Mouse (Mus musculus): Measurements from ENCODE around the gene 1700037C18Rik. TPM values are rescaled to one million over a fixed set of nuclear protein-coding genes. Genes with fewer than 3 reads are reported as not detected.

Gene 1700037C18Rik
- total RNA-seq (2021), result 10 to 100 TPM in 1 of 2 experiments, 1 to 10 TPM in 1; 4.9 to 11.0 TPM

GRCm38 (mm10) chr16:3908537-3909111 lies at the start of gene 1700037C18Rik, which contains the start of gene Cluap1:
Gene 1700037C18Rik (minus strand): TSS chr16:3908689.
Gene Cluap1 (plus strand): TSS chr16:3908801.
- peak; percentile 96 to 97 for DNase-seq (ENCODE audit: low spot score in 2 of 2)
- intact Hi-C loops (cut with DNase I), result loop anchor here (2.0 kb wide), 2 partner anchors 24 to 94 kb away; partner anchors contain the start of genes Gm20695, Slx4 and Zfp597

- intact Hi-C loops (cut with DNase I), result no loop called here
- DNase-seq (ENCODE audit: low spot score in 2 of 2), result peak; percentile 14 to 46
Measured at GRCm38 (mm10) chr16:3956369-3956768, 47.9 kb upstream of the 1700037C18Rik start.

- intact Hi-C loops (cut with DNase I), result no loop called here
- no peak for DNase-seq (ENCODE audit: low spot score in 2 of 2)
Measured at GRCm38 (mm10) chr16:3951141-3951540, 42.7 kb upstream of the 1700037C18Rik start.

GRCm38 (mm10) chr16:3934701-3935100 lies 26.2 kb upstream of the 1700037C18Rik start:
- DNase-seq (ENCODE audit: low spot score in 2 of 2), result no peak

GRCm38 (mm10) chr16:3934091-3934490 lies 25.6 kb upstream of the 1700037C18Rik start:
- DNase-seq (ENCODE audit: low spot score in 2 of 2), result no peak
- intact Hi-C loops (cut with DNase I), result no loop called here

More at GRCm38 (mm10) chr16:3934701-3935100, 26.2 kb upstream of the 1700037C18Rik start:
- intact Hi-C loops (cut with DNase I), result no loop called here

- intact Hi-C loops (cut with DNase I), result no loop called here
- peak in 1 of 2 experiments; percentile 20 for DNase-seq (ENCODE audit: low spot score in 2 of 2)
Measured at GRCm38 (mm10) chr16:3933536-3933935, 25.0 kb upstream of the 1700037C18Rik start.

GRCm38 (mm10) chr16:3929151-3929550 lies 20.7 kb upstream of the 1700037C18Rik start:
- DNase-seq (ENCODE audit: low spot score in 2 of 2), result peak; percentile 16 to 24
- intact Hi-C loops (cut with DNase I), result no loop called here

GRCm38 (mm10) chr16:3928582-3928981 lies 20.1 kb upstream of the 1700037C18Rik start:
- intact Hi-C loops (cut with DNase I), result no loop called here
- no peak for DNase-seq (ENCODE audit: low spot score in 2 of 2)

- no peak for DNase-seq (ENCODE audit: low spot score in 2 of 2)
- intact Hi-C loops (cut with DNase I), result no loop called here
Measured at GRCm38 (mm10) chr16:3923966-3924365, 15.5 kb upstream of the 1700037C18Rik start.

GRCm38 (mm10) chr16:3923515-3923914 lies 15.0 kb upstream of the 1700037C18Rik start:
- no peak for DNase-seq (ENCODE audit: low spot score in 2 of 2)
- intact Hi-C loops (cut with DNase I), result no loop called here

- no peak for DNase-seq (ENCODE audit: low spot score in 2 of 2)
- intact Hi-C loops (cut with DNase I), result no loop called here
Measured at GRCm38 (mm10) chr16:3920756-3921155, 12.3 kb upstream of the 1700037C18Rik start.

- no peak for DNase-seq (ENCODE audit: low spot score in 2 of 2)
- intact Hi-C loops (cut with DNase I), result loop anchor here (2.0 kb wide), 2 partner anchors 24 to 94 kb away; partner anchors contain the start of genes Gm20695, Slx4 and Zfp597
Measured at GRCm38 (mm10) chr16:3909118-3909517, 629 bp upstream of the 1700037C18Rik start.

- intact Hi-C loops (cut with DNase I), result no loop called here
- no peak for DNase-seq (ENCODE audit: low spot score in 2 of 2)
Measured at GRCm38 (mm10) chr16:3907471-3907870, 1.0 kb downstream of the 1700037C18Rik start.

GRCm38 (mm10) chr16:3896553-3896952 lies 11.9 kb downstream of the 1700037C18Rik start:
- intact Hi-C loops (cut with DNase I), result no loop called here
- no peak for DNase-seq (ENCODE audit: low spot score in 2 of 2)

GRCm38 (mm10) chr16:3896046-3896445 lies 12.4 kb downstream of the 1700037C18Rik start:
- intact Hi-C loops (cut with DNase I), result no loop called here

GRCm38 (mm10) chr16:3895173-3895792 lies 13.2 kb downstream of the 1700037C18Rik start:
- intact Hi-C loops (cut with DNase I), result no loop called here
- DNase-seq (ENCODE audit: low spot score in 2 of 2), result no peak

More at GRCm38 (mm10) chr16:3896046-3896445, 12.4 kb downstream of the 1700037C18Rik start:
- DNase-seq (ENCODE audit: low spot score in 2 of 2), result no peak

- DNase-seq (ENCODE audit: low spot score in 2 of 2), result no peak
- intact Hi-C loops (cut with DNase I), result no loop called here
Measured at GRCm38 (mm10) chr16:3893739-3894138, 14.8 kb downstream of the 1700037C18Rik start.

- intact Hi-C loops (cut with DNase I), result no loop called here
- peak in 1 of 2 experiments; percentile 54 for DNase-seq (ENCODE audit: low spot score in 2 of 2)
Measured at GRCm38 (mm10) chr16:3891621-3892295, 16.7 kb downstream of the 1700037C18Rik start.

- peak in 1 of 2 experiments; percentile 22 for DNase-seq (ENCODE audit: low spot score in 2 of 2)
- intact Hi-C loops (cut with DNase I), result loop anchor here (2.0 to 10.0 kb wide), 2 partner anchors 24 to 140 kb away; partner anchors contain the start of genes 1700037C18Rik, Cluap1 and Zfp263
Measured at GRCm38 (mm10) chr16:3885065-3885670, 23.3 kb downstream of the 1700037C18Rik start.

All from left cerebral cortex, postnatal 25 days (tissue).